Mouse (Mus musculus) midbrain, embryonic 11.5 days (tissue): ENCODE results near the gene Gm20449. TPM values are rescaled to one million over a fixed set of nuclear protein-coding genes. Genes with fewer than 3 reads are reported as not detected.
"Not testable (repeated sequence)": the region's sequence is repeated elsewhere in the genome, so short reads cannot be mapped to it uniquely, and the experiment has no call there.

Experiments
- ATAC-seq: fragments of 200-750 bp; cut with Nextera tagmentation; 2 replicates; pipeline ENCODE4 v1.8.0; 2017; ENCODE audit warnings: moderate TSS enrichment, moderate library complexity; ENCODE audit not compliant: low FRiP score
- DNase-seq: peaks from one replicate; pipeline ENCODE4 v3.0.0; 2015; ENCODE audit warnings: low spot score; ENCODE audit errors: missing footprints
- H3K27ac ChIP-seq: fragments of 300-500 bp; sonication (generic); 2 replicates; pipeline ENCODE4 v1.5.1; 2014; ENCODE audit warnings: low read depth, low read length
- H3K27me3 ChIP-seq: fragments of 300-500 bp; sonication (generic); 2 replicates; pipeline ENCODE4 v1.6.1; 2014; ENCODE audit warnings: mild to moderate bottlenecking, low read length, moderate library complexity, mixed read lengths; ENCODE audit not compliant: control insufficient read depth, insufficient read depth
- H3K36me3 ChIP-seq: fragments of 300-500 bp; sonication (generic); 2 replicates; pipeline ENCODE4 v1.6.1; 2014; ENCODE audit warnings: mild to moderate bottlenecking, low read length, moderate library complexity, mixed read lengths; ENCODE audit not compliant: control insufficient read depth, insufficient read depth
- H3K4me1 ChIP-seq: fragments of 300-500 bp; sonication (generic); 2 replicates; pipeline ENCODE4 v1.6.1; 2014; ENCODE audit warnings: low read length; ENCODE audit not compliant: control insufficient read depth, insufficient read depth
- H3K4me2 ChIP-seq: fragments of 300-500 bp; sonication (generic); 2 replicates; pipeline ENCODE4 v1.6.1; 2014; ENCODE audit warnings: mild to moderate bottlenecking, moderate library complexity
- H3K4me3 ChIP-seq: fragments of 300-500 bp; sonication (generic); 2 replicates; pipeline ENCODE4 v1.5.1; 2014; ENCODE audit warnings: low read depth, low read length
- H3K9ac ChIP-seq: fragments of 300-500 bp; sonication (generic); 2 replicates; pipeline ENCODE4 v1.6.1; 2014; ENCODE audit warnings: low read length
- H3K9me3 ChIP-seq: fragments of 300-500 bp; sonication (generic); 2 replicates; pipeline ENCODE4 v1.6.1; 2016; ENCODE audit warnings: low read length; ENCODE audit not compliant: control insufficient read depth
- WGBS: fragments of 180-500 bp; shearing (Covaris S2); extraction: QIAGEN DNeasy Blood & Tissue Kit; methylation state at CpG from one replicate; pipeline ENCODE4 v1.1.7; 2014; 5-methylcytosine and 5-hydroxymethylcytosine counted together
- polyA plus RNA-seq: library from polyadenylated mRNA; unstranded; fragments of >200 nt; fragmentation: Nextera tagmentation; extraction: Ambion mirVana; gene quantifications from 2 replicates; pipeline ENCODE4 v1.2.1, GENCODE M21; 2014

Gm20449 gene
- polyA plus RNA-seq, 1 experiment from 2014 or later: 0.04 TPM

DNA sequence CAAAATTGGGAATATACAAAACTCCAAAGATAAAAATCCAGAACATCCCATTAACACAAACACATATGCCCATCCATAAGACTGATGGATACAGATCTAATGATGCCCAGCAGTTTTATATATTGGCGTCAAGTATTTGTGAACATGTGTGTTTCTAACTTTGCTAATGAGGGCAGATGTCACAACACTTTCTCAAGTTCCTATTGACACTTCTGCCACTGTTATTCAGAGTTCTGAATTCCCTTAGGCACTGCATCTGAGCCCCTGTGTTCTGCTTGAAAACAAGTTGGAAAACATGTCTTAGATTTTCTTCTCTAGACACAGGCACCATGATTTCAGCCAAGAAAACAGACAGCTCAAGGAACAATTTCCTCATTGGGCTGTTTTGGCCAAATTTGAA lies 50.6 kb downstream of the Gm20449 start, which contains the start of gene Vmn2r57:
Gene Vmn2r57, minus strand, starts transcription at position 101 of the 400 bp plus-strand sequence.
- H3K36me3 ChIP-seq, ATAC-seq, H3K4me2 ChIP-seq, H3K9me3 ChIP-seq, H3K27me3 ChIP-seq, DNase-seq, H3K4me1 ChIP-seq, H3K4me3 ChIP-seq, H3K9ac ChIP-seq, H3K27ac ChIP-seq: not testable (repeated sequence)
- WGBS: 82% methylated on average over 1 of the region's 1 CpGs

DNA sequence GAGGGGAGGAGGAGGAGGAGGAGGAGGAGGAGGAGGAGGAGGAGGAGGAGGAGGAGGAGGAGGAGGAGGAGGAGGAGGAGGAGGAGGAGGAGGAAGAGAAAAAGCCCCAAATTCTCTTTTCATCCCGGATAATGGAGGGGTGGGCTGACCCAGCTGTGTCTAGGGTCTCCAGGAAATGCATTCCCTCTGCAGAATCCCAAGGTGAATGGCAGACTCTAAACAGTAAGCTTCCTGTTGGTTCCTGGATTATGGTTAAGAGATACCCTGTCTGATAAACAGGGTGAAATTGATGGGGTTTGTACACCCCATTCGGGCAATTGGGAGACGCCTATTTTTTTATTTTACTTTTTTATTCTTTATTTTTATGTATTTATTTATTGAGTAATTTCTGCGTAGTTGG lies 105.1 kb downstream of the Gm20449 start:
- Histone ChIP-seq H3K27ac (no peak overlapping the region), H3K27me3 (no peaks in the 10 kb centered on the region), H3K4me3 (no peak overlapping the region), H3K4me2 (no peak overlapping the region), H3K4me1 (no peaks in the 10 kb centered on the region), H3K9ac (no peak overlapping the region), H3K36me3 (no peaks in the 10 kb centered on the region), H3K9me3 (no peaks in the 10 kb centered on the region)
- WGBS: 76% methylated on average over 4 of the region's 4 CpGs
- DNase-seq (no peak), ATAC-seq (no peak)

GRCm38 (mm10) chr7:41393048-41393971 lies 105.9 kb downstream of the Gm20449 start, which contains the start of gene AI987944:
Gene AI987944, minus strand, starts transcription at chr7:41393379.
- DNase-seq (peak; percentile 98), ATAC-seq (peak; percentile 99)
- WGBS: under 1% methylated on average over 25 of the region's 25 CpGs
- Histone ChIP-seq H3K27ac (peak within 1 kb of the TSS; percentile 62), H3K36me3 (no peaks in the 10 kb centered on the region), H3K27me3 (no peaks in the 10 kb centered on the region), H3K9me3 (no peaks in the 10 kb centered on the region), H3K4me1 (no peaks in the 10 kb centered on the region), H3K9ac (peak within 1 kb of the TSS; percentile 65), H3K4me2 (peak within 1 kb of the TSS; percentile 50), H3K4me3 (peak within 1 kb of the TSS; percentile 58)

Other genes starting within 250 kb of the Gm20449 start
- gene AI987944, start 106.0 kb downstream of the Gm20449 start, polyA plus RNA-seq: 11.7 and 13.3 TPM in 2 replicates
- gene Vmn2r57, start 50.7 kb downstream of the Gm20449 start, polyA plus RNA-seq: 0.22 and 0.26 TPM in 2 replicates
- gene AW146154, start 473 bp upstream of the Gm20449 start, polyA plus RNA-seq: 6.3 and 8.1 TPM in 2 replicates
- not detected in 2 replicates for gene Gm6871, start 74.2 kb upstream of the Gm20449 start, polyA plus RNA-seq
- gene 2610021A01Rik, start 99.8 kb upstream of the Gm20449 start, polyA plus RNA-seq: 20.0 and 22.6 TPM in 2 replicates
- 18.7 and 22.6 TPM in 2 replicates for gene Zfp788, start 133.8 kb upstream of the Gm20449 start, polyA plus RNA-seq